ENCODE assay signal across 9 mouse cellular contexts in genomic region chr4:134256407-134257197, GRCm38 (mm10). TPM values are rescaled to one million over a fixed set of nuclear protein-coding genes. Genes with fewer than 3 reads are reported as not detected.
A peak's percentile ranks its signal among the peaks of the same experiment; 100 is the strongest.
DNase-seq lines count a peak whose midpoint lies in the region; ATAC-seq and TF ChIP-seq lines count a peak whose summit lies in the region.
"Had no signal": no experiment of that assay in that cellular context is flagged by ENCODE, and none has a peak within 500 bp of the region (broad histone marks: within the 10 kb centered on the region; RNA-seq: fewer than 3 reads in every experiment).

No protein-coding gene starts in this region.

- TF ChIP-seq CTCF in E14TG2a.4 (conservative IDR thresholded peaks at IDR 0.05; ENCODE audit: low read length) = no peak

- H3K27me3 ChIP-seq in E14TG2a.4 (ENCODE audit: insufficient read depth, low read length) = peaks cover 28% of the 10 kb centered on the region
- H3K27me3 ChIP-seq in limb, embryonic 11.5 days (ENCODE audit: control insufficient read depth, insufficient read depth, low read length) = peaks cover 22% of the 10 kb centered on the region

- intact Hi-C loops in heart, postnatal 14 days (cut with DNase I) = loop anchor here (10.0 kb wide), 1 partner anchor 218 kb away; no protein-coding TSS in a partner anchor

- H3K4me2 ChIP-seq in limb, embryonic 11.5 days (ENCODE audit: low read depth, severe bottlenecking) = no peak overlapping the region
- H3K4me2 ChIP-seq: embryonic facial prominence, embryonic 15.5 days had no signal

- peaks cover 69% of the 10 kb centered on the region for H3K4me1 ChIP-seq in E14TG2a.4 (replicated peaks; ENCODE audit: low read depth, low read length)
- H3K4me1 ChIP-seq in limb, embryonic 11.5 days (ENCODE audit: control insufficient read depth, insufficient read depth, low read length) = peaks cover 32% of the 10 kb centered on the region

- DNase-seq in MN1 (ENCODE audit: low spot score) = peak; percentile 74
- DNase-seq in heart, postnatal 14 days = peak; percentile 45 to 67
- DNase-seq in limb, embryonic 11.5 days (ENCODE audit: low spot score) = peak; percentile 43
- DNase-seq in urinary bladder, postnatal 14 days (ENCODE audit: low spot score) = no peak
- DNase-seq in spleen, postnatal 14 days (ENCODE audit: low spot score in 2 of 2) = no peak

- no peaks in the 10 kb centered on the region for H3K9me3 ChIP-seq in E14TG2a.4 (ENCODE audit: low read length)
- H3K9me3 ChIP-seq in limb, embryonic 11.5 days (ENCODE audit: control insufficient read depth, low read length) = no peaks in the 10 kb centered on the region
- H3K9me3 ChIP-seq: embryonic facial prominence, embryonic 15.5 days had no signal

- H3K36me3 ChIP-seq in E14TG2a.4 (ENCODE audit: insufficient read depth, low read length) = no peaks in the 10 kb centered on the region
- no peaks in the 10 kb centered on the region for H3K36me3 ChIP-seq in limb, embryonic 11.5 days (ENCODE audit: control insufficient read depth, insufficient read depth, low read length)
- H3K36me3 ChIP-seq: embryonic facial prominence, embryonic 15.5 days had no signal

- no peak for ATAC-seq in limb, embryonic 11.5 days (ENCODE audit: insufficient number of reproducible peaks, low FRiP score, low TSS enrichment, low read depth)
- no peak for ATAC-seq in megakaryocyte-erythroid progenitor cell, adult 5-6 weeks (replicated peaks; ENCODE audit: low FRiP score, low TSS enrichment, poor library complexity, severe bottlenecking)

- H3K4me3 ChIP-seq in E14TG2a.4 (replicated peaks; ENCODE audit: low read length) = peak overlapping the region; percentile 41
- H3K4me3 ChIP-seq in limb, embryonic 11.5 days (ENCODE audit: low read depth, low read length) = no peak overlapping the region
- H3K4me3 ChIP-seq: embryonic facial prominence, embryonic 15.5 days; myocyte had no signal

- H3K9ac ChIP-seq in limb, embryonic 11.5 days (ENCODE audit: low read length) = no peak overlapping the region
- H3K9ac ChIP-seq: embryonic facial prominence, embryonic 15.5 days had no signal

- WGBS in limb, embryonic 11.5 days = 5% methylated on average over 19 of the region's 19 CpGs

- H3K27ac ChIP-seq in limb, embryonic 11.5 days (replicated peaks; ENCODE audit: low read depth, low read length) = no peak overlapping the region
- H3K27ac ChIP-seq: embryonic facial prominence, embryonic 15.5 days had no signal

RNA-seq across cellular contexts. Expression of gene Grrp1, which starts 2.7 kb away (rescaled TPM):
- total RNA-seq in heart, postnatal 14 days (2021) = 10 to 100 TPM in 1 of 2 experiments, 1 to 10 TPM in 1; 8.6 to 13.8 TPM
- polyA plus RNA-seq in limb, embryonic 11.5 days (2014; fragmentation: Nextera tagmentation; extraction: Ambion mirVana) = 5.5 and 7.1 TPM in 2 replicates
- not detected in 2 replicates for total RNA-seq in megakaryocyte-erythroid progenitor cell, adult 5-6 weeks (2014; fragmentation: Nextera tagmentation)
- 0.52 TPM in 1 of 2 replicates, not detected in the other for total RNA-seq in megakaryocyte-erythroid progenitor cell, adult 5-6 weeks (2017)

RNA-seq across cellular contexts. Expression of gene Gm30191, which starts 9.9 kb away (rescaled TPM):
- total RNA-seq in heart, postnatal 14 days (2021) = not detected
- polyA plus RNA-seq in limb, embryonic 11.5 days (2014; fragmentation: Nextera tagmentation; extraction: Ambion mirVana) = not detected in 2 replicates
- total RNA-seq in megakaryocyte-erythroid progenitor cell, adult 5-6 weeks (2014; fragmentation: Nextera tagmentation) = not detected in 2 replicates
- not detected in 2 replicates for total RNA-seq in megakaryocyte-erythroid progenitor cell, adult 5-6 weeks (2017)
- polyA plus RNA-seq: embryonic facial prominence, embryonic 15.5 days; myocyte had no signal

RNA-seq across cellular contexts. Expression of gene Zfp593, which starts 11.2 kb away (rescaled TPM):
- total RNA-seq in heart, postnatal 14 days (2021) = 1 to 10 TPM; 2.4 to 3.3 TPM
- 16.2 and 17.1 TPM in 2 replicates for polyA plus RNA-seq in limb, embryonic 11.5 days (2014; fragmentation: Nextera tagmentation; extraction: Ambion mirVana)
- total RNA-seq in megakaryocyte-erythroid progenitor cell, adult 5-6 weeks (2014; fragmentation: Nextera tagmentation) = 18.2 and 20.3 TPM in 2 replicates
- 14.9 and 15.2 TPM in 2 replicates for total RNA-seq in megakaryocyte-erythroid progenitor cell, adult 5-6 weeks (2017)

RNA-seq across cellular contexts. Expression of gene E130218I03Rik, which starts 13.1 kb away (rescaled TPM):
- total RNA-seq in heart, postnatal 14 days (2021) = not detected
- polyA plus RNA-seq in limb, embryonic 11.5 days (2014; fragmentation: Nextera tagmentation; extraction: Ambion mirVana) = 0.35 and 0.43 TPM in 2 replicates
- total RNA-seq in megakaryocyte-erythroid progenitor cell, adult 5-6 weeks (2014; fragmentation: Nextera tagmentation) = not detected in 2 replicates
- total RNA-seq in megakaryocyte-erythroid progenitor cell, adult 5-6 weeks (2017) = not detected in 2 replicates

RNA-seq across cellular contexts. Expression of gene Cnksr1, which starts 18.4 kb away (rescaled TPM):
- 1 to 10 TPM; 2.3 to 3.2 TPM for total RNA-seq in heart, postnatal 14 days (2021)
- 0.81 and 1.5 TPM in 2 replicates for polyA plus RNA-seq in limb, embryonic 11.5 days (2014; fragmentation: Nextera tagmentation; extraction: Ambion mirVana)
- total RNA-seq in megakaryocyte-erythroid progenitor cell, adult 5-6 weeks (2014; fragmentation: Nextera tagmentation) = not detected in 2 replicates
- not detected in 2 replicates for total RNA-seq in megakaryocyte-erythroid progenitor cell, adult 5-6 weeks (2017)

Comparison
In these comparisons a context has a peak if more than half of its experiments do, and no peak if none do; other contexts are left out.
1. DNase-seq: peak in MN1 (single experiment), heart, postnatal 14 days (2 of 2) and limb, embryonic 11.5 days (single experiment); none in urinary bladder, postnatal 14 days (single experiment) and spleen, postnatal 14 days (0 of 2).
2. RNA of gene Grrp1, which starts 2.7 kb away (total RNA-seq): 8.6 to 13.8 TPM in heart, postnatal 14 days; 0.52 TPM in megakaryocyte-erythroid progenitor cell, adult 5-6 weeks; every median in the first group is over 4 times any median in the second.